Mouse (Mus musculus): ENCODE data around the gene Tmem186. TPM values are rescaled to one million over a fixed set of nuclear protein-coding genes. Genes with fewer than 3 reads are reported as not detected.

Gene Tmem186
- polyA plus RNA-seq, 1 experiment from 2014 or later: 23.1 TPM

DNA sequence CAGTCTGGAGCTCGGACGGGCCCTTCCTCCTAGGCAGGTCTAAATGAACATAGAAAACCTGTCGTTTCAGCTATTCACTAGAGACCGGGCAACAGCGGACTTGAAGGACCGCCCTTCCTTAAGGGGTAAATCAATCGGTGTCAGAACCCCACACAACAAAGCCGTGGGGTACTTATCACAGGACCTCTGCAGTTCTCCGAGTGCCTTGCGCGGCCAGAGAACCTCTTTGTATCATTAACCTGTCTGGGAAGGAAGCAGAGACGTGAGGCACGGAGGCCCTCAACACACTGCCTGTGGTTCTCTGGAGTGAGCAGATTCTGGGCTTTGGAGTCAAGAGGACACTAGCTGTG is 670 bp downstream of the Tmem186 start:
- Histone ChIP-seq H3K4me3 (ENCODE audit: low read length) (peak overlapping the region; percentile 67), H3K9ac (ENCODE audit: low read depth, low read length) (peak overlapping the region; percentile 78), H3K36me3 (ENCODE audit: control insufficient read depth, insufficient read depth, low read length) (peaks cover 7% of the 10 kb centered on the region; the same call in 1 of the 2 replicates), H3K4me1 (ENCODE audit: control insufficient read depth, insufficient read depth, low read depth, low read length) (peaks cover 17% of the 10 kb centered on the region), H3K9me3 (ENCODE audit: control insufficient read depth, low read length) (no peaks in the 10 kb centered on the region), H3K27me3 (replicated peaks; ENCODE audit: control insufficient read depth, insufficient read depth, low read length) (no peaks in the 10 kb centered on the region), H3K27ac (ENCODE audit: low read depth, low read length) (peak overlapping the region; percentile 77), H3K4me2 (ENCODE audit: low read length) (peak overlapping the region; percentile 74)
- ATAC-seq: peak; percentile 3; the same call in 1 of the 2 replicates
- under 1% methylated on average over 13 of the region's 13 CpGs for WGBS

DNA sequence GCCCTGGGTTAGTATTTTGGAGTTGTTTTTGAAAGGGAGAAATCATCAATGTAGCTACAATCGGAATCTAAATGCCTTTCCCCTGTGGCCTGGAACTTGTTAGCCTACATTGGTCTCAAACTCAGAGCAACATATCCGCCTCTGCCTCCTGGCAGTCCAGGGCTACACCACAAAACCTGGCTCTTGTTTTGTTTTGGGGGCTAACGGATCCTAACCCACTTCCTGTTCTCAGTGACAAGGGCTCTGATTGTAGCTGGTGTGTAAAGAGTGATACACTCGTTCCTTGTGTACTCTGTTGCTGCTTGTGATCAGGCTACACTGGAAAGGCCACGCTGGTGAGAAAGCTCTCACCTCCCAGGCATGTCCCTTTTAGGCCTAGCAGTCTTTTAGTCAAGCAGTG is 6.1 kb downstream of the Tmem186 start:
- Histone ChIP-seq H3K4me1 (ENCODE audit: control insufficient read depth, insufficient read depth, low read depth, low read length) (peaks cover 6% of the 10 kb centered on the region), H3K27ac (ENCODE audit: low read depth, low read length) (no peak overlapping the region), H3K36me3 (ENCODE audit: control insufficient read depth, insufficient read depth, low read length) (peaks cover 7% of the 10 kb centered on the region; the same call in 1 of the 2 replicates), H3K27me3 (replicated peaks; ENCODE audit: control insufficient read depth, insufficient read depth, low read length) (no peaks in the 10 kb centered on the region), H3K9me3 (ENCODE audit: control insufficient read depth, low read length) (no peaks in the 10 kb centered on the region), H3K4me3 (ENCODE audit: low read length) (no peak overlapping the region), H3K9ac (ENCODE audit: low read depth, low read length) (no peak overlapping the region), H3K4me2 (ENCODE audit: low read length) (no peak overlapping the region)
- ATAC-seq: no peak
- WGBS: 92% methylated on average over 5 of the region's 5 CpGs

DNA sequence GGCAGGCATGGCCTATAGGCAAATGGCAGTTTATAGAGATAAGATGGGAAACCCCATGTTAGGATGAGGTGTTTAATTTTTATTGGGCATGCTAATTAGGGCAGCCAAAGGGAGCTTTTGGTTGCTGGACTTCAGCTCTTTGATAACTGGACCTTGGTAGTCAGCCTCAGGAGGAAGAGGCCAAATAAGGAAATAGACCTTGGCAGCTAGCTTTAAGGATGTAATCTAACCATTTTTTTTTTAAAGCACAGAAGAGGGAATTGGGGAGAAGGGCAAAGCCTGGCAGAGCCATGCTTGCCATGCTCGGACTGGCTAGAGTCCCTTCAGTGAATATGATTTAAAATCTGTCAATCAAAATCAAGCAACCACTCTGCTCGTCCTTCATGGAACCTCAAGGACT is 7.1 kb downstream of the Tmem186 start:
- Histone ChIP-seq H3K9ac (ENCODE audit: low read depth, low read length) (no peak overlapping the region), H3K9me3 (ENCODE audit: control insufficient read depth, low read length) (no peaks in the 10 kb centered on the region), H3K27ac (ENCODE audit: low read depth, low read length) (no peak overlapping the region), H3K36me3 (ENCODE audit: control insufficient read depth, insufficient read depth, low read length) (0 out of 2 replicates have a peak, but pooled peaks cover 3% of the 10 kb centered on the region), H3K4me1 (ENCODE audit: control insufficient read depth, insufficient read depth, low read depth, low read length) (no peaks in the 10 kb centered on the region), H3K27me3 (replicated peaks; ENCODE audit: control insufficient read depth, insufficient read depth, low read length) (no peaks in the 10 kb centered on the region), H3K4me3 (ENCODE audit: low read length) (no peak overlapping the region), H3K4me2 (ENCODE audit: low read length) (no peak overlapping the region)
- 79% methylated on average over 2 of the region's 2 CpGs for WGBS
- no peak for ATAC-seq

DNA sequence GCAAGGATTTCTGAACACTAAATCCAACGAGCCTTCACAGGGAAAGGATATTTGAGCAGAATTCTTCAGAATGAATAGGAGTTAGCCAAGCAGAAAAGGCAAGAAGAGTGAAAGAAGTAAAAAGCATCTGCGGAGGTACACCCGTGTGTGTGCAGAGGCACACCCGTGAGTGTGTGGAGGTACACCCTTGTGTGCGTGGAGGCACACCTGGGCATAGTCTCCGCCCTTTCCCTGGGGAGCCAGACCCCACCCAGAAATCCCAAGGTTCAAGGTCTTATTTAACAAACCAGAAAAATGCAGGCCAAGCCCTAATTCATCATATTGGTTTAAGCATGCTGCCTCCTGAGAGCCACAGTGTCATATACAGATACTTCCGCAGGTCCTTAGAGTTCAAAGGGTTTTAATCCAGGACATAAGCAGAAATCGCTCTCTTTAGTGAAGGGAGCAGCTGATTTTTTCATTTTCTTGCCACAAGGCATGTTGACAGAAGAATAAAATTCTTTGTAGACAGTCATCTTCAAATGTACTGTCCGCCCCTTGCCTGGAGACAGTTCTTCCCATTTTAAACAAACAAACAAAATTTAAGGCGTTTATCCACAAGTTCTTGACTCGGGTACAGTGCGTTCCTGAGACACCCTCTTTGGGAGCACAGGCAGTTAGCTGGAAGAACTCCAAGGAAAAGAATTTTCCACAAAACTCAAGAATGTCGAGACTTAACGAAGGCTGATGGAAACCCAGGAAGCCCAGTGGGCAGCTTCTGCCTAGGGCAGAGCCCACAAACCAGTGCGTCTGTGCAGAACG is 17.0 kb downstream of the Tmem186 start:
- no peak for ATAC-seq
- H3K36me3 ChIP-seq (ENCODE audit: control insufficient read depth, insufficient read depth, low read length): peaks cover 19% of the 10 kb centered on the region
- H3K4me2 ChIP-seq (ENCODE audit: low read length): no peak overlapping the region
- H3K9me3 ChIP-seq (ENCODE audit: control insufficient read depth, low read length): peaks cover 2% of the 10 kb centered on the region; the same call in 1 of the 2 replicates
- no peak overlapping the region for H3K4me3 ChIP-seq (ENCODE audit: low read length)
- 78% methylated on average over 16 of the region's 16 CpGs for WGBS
- H3K4me1 ChIP-seq (ENCODE audit: control insufficient read depth, insufficient read depth, low read depth, low read length): no peaks in the 10 kb centered on the region
- H3K27me3 ChIP-seq (replicated peaks; ENCODE audit: control insufficient read depth, insufficient read depth, low read length): no peaks in the 10 kb centered on the region
- no peak overlapping the region for H3K27ac ChIP-seq (ENCODE audit: low read depth, low read length)
- no peak overlapping the region for H3K9ac ChIP-seq (ENCODE audit: low read depth, low read length)

DNA sequence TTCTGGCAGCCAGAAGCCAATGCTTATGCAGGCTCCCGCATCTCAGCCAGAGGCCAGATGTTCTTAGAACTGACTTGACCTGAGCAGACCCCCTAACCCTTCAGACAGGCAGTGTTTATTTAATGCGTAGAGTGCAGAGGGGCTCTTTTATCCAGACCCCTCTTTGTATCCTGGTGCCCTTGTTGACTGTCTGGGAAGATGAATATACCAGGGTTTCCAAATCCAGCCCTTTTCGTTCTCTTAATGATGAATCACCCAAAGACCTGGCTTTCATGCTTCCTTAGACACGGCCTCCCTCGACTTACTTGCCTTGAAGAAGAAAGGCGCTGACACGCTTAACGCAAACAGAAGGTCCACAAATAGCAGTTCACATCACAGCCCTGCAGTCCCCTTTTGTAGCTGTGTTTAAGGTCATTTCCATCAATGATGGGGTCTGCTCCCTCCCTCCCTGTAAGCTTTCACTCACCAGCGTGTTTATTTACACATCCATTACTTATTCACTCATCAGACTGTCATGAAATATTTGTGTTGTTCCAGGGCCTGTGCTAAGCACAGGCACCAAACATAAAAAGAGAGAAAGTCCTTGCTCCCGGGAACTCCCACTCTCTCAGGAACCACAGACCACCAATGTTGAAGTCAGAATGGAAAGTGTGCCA is 17.7 kb downstream of the Tmem186 start:
- H3K4me2 ChIP-seq (ENCODE audit: low read length): no peak overlapping the region
- no peaks in the 10 kb centered on the region for H3K27me3 ChIP-seq (replicated peaks; ENCODE audit: control insufficient read depth, insufficient read depth, low read length)
- no peak overlapping the region for H3K9ac ChIP-seq (ENCODE audit: low read depth, low read length)
- no peak for ATAC-seq
- H3K27ac ChIP-seq (ENCODE audit: low read depth, low read length): no peak overlapping the region
- peaks cover 19% of the 10 kb centered on the region for H3K36me3 ChIP-seq (ENCODE audit: control insufficient read depth, insufficient read depth, low read length)
- H3K4me3 ChIP-seq (ENCODE audit: low read length): no peak overlapping the region
- H3K9me3 ChIP-seq (ENCODE audit: control insufficient read depth, low read length): peaks cover 2% of the 10 kb centered on the region; the same call in 1 of the 2 replicates
- no peaks in the 10 kb centered on the region for H3K4me1 ChIP-seq (ENCODE audit: control insufficient read depth, insufficient read depth, low read depth, low read length)
- 19% methylated on average over 10 of the region's 10 CpGs for WGBS

DNA sequence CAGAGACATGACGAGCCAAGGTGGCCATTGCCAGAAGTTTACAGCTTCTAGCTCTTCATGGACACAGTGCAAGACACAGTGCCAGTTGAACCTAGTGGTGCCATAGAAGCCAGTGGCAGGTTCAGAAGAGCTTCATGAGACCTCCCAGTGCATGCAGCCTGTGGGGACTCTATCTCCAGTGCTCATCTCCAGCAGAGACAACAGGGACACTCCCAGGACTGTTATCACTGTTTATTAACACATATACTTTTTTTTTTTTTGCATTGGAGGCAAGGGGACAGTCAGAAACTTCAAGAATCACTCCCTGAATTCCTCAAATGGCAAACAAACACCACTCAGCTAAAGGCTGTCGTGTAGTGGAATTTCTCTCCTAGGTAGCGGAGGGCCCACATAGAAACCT is 24.1 kb downstream of the Tmem186 start:
- WGBS: 81% methylated on average over 3 of the region's 3 CpGs
- Histone ChIP-seq H3K4me2 (ENCODE audit: low read length) (no peak overlapping the region), H3K4me1 (ENCODE audit: control insufficient read depth, insufficient read depth, low read depth, low read length) (no peaks in the 10 kb centered on the region), H3K9ac (ENCODE audit: low read depth, low read length) (no peak overlapping the region), H3K4me3 (ENCODE audit: low read length) (no peak overlapping the region), H3K9me3 (ENCODE audit: control insufficient read depth, low read length) (no peaks in the 10 kb centered on the region), H3K27me3 (replicated peaks; ENCODE audit: control insufficient read depth, insufficient read depth, low read length) (no peaks in the 10 kb centered on the region), H3K27ac (ENCODE audit: low read depth, low read length) (no peak overlapping the region), H3K36me3 (ENCODE audit: control insufficient read depth, insufficient read depth, low read length) (peaks cover 25% of the 10 kb centered on the region)
- no peak for ATAC-seq

DNA sequence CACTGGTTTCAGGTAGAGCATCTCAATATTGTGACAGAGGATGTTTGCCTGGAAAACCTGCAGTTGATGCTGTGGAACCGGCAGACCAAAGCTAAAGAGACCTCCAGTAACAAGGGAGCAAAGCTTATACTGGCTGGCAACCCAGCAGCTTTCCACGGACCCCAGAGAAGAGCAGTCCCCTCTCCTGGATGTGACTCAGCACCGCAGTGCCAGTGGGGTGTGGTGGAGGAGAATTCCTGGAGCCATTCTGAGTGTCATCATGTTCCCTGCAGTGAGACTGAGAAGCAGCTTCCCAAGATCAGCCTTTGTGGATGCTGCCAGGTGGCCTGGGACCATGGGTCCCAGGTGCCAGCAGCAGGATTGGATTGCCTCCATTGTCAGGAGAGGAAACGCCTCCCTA is 24.5 kb downstream of the Tmem186 start:
- Histone ChIP-seq H3K9me3 (ENCODE audit: control insufficient read depth, low read length) (no peaks in the 10 kb centered on the region), H3K4me2 (ENCODE audit: low read length) (no peak overlapping the region), H3K4me1 (ENCODE audit: control insufficient read depth, insufficient read depth, low read depth, low read length) (no peaks in the 10 kb centered on the region), H3K36me3 (ENCODE audit: control insufficient read depth, insufficient read depth, low read length) (peaks cover 24% of the 10 kb centered on the region), H3K4me3 (ENCODE audit: low read length) (no peak overlapping the region), H3K9ac (ENCODE audit: low read depth, low read length) (no peak overlapping the region), H3K27me3 (replicated peaks; ENCODE audit: control insufficient read depth, insufficient read depth, low read length) (no peaks in the 10 kb centered on the region), H3K27ac (ENCODE audit: low read depth, low read length) (no peak overlapping the region)
- ATAC-seq: no peak
- 81% methylated on average over 4 of the region's 4 CpGs for WGBS

DNA sequence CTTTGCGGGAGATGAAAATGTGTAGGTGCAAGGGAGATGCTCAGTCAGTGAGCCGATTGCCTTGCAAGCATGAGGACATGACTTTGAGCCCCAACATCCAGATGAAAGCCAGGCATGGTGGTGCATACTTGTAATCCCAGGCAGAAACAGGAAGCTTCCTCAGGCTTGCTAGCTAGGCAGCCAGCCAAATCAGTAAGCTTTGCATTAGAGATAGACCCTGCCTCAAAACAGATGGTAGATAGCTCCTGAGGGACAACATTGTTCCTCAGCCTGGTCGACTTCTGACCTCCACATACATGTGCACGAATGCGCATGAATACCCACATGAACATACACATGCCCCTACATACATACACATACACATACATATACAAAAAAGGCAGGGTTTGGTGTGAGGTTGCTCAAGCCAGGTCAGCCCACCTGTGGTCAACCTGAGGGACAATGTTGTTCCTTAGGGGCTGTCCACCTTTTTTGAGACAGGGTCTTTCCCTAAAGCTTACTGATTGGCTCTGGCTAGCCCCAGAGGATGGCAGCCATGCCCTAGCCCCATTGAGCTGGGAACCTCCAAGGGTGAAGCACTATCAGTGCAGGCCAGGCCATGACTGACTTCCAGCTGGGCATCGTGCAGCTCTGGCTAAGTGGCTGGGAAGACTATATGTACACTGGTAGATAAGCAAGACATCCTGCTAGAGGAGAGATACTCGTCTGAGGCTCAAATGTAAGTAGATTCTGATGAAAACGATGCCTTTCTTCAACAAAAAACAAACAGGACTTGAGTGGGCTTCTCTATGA is 25.1 kb downstream of the Tmem186 start:
- Histone ChIP-seq H3K27me3 (replicated peaks; ENCODE audit: control insufficient read depth, insufficient read depth, low read length) (no peaks in the 10 kb centered on the region), H3K4me2 (ENCODE audit: low read length) (no peak overlapping the region), H3K9ac (ENCODE audit: low read depth, low read length) (no peak overlapping the region), H3K36me3 (ENCODE audit: control insufficient read depth, insufficient read depth, low read length) (peaks cover 24% of the 10 kb centered on the region), H3K9me3 (ENCODE audit: control insufficient read depth, low read length) (no peaks in the 10 kb centered on the region), H3K27ac (ENCODE audit: low read depth, low read length) (no peak overlapping the region), H3K4me3 (ENCODE audit: low read length) (no peak overlapping the region), H3K4me1 (ENCODE audit: control insufficient read depth, insufficient read depth, low read depth, low read length) (no peaks in the 10 kb centered on the region)
- no peak for ATAC-seq
- WGBS: 91% methylated on average over 8 of the region's 8 CpGs

DNA sequence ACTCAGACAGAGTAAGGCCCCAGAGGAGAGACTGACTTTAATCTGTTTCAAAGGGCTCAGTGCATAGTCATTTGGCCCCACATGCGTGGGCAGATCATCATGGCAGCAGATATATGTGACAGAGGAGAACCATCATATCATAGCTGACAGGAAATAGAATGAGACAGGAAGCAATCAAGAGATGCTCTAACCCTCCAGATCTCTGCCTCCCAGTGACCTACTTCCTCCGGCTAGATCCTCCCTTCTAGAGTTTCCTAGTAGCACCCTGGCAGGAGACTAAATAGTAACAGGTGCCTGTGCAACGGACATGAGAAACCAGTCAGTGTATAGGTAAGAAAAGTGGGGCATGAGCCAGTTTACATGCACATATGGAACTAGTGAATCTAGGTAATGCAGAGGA is 27.1 kb downstream of the Tmem186 start:
- Histone ChIP-seq H3K9ac (ENCODE audit: low read depth, low read length) (no peak overlapping the region), H3K4me1 (ENCODE audit: control insufficient read depth, insufficient read depth, low read depth, low read length) (no peaks in the 10 kb centered on the region), H3K9me3 (ENCODE audit: control insufficient read depth, low read length) (no peaks in the 10 kb centered on the region), H3K4me3 (ENCODE audit: low read length) (no peak overlapping the region), H3K27ac (ENCODE audit: low read depth, low read length) (no peak overlapping the region), H3K36me3 (ENCODE audit: control insufficient read depth, insufficient read depth, low read length) (peaks cover 19% of the 10 kb centered on the region), H3K27me3 (replicated peaks; ENCODE audit: control insufficient read depth, insufficient read depth, low read length) (no peaks in the 10 kb centered on the region), H3K4me2 (ENCODE audit: low read length) (no peak overlapping the region)
- 85% methylated on average over 3 of the region's 3 CpGs for WGBS
- no peak for ATAC-seq
